Mouse (Mus musculus): ENCODE measurements around the gene Otos. TPM values are rescaled to one million over a fixed set of nuclear protein-coding genes. Genes with fewer than 3 reads are reported as not detected.

Gene Otos
- polyA plus RNA-seq, 1 experiment: not detected

DNA sequence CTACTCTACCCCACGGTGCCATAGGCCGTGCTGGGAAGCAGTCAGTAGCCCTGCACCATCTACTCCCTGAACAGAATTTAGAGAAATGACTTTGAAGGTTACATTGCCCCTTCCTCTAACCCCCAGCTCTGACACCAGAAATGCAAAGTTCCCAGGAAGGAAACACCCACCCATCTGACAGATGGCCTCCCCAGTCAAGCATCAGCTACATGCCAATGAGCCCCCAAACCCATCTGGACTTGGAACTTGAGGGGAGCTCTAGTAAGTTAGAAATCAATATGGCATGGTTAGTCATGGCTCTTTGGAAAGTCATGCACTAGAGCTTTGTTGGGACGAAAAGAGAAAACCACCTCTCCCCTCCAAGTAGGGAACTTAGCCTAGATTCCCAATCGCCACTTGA lies 9.9 kb downstream of the Otos start:
- H3K79me2 ChIP-seq (ENCODE audit: control insufficient read depth, insufficient read depth): peaks cover 38% of the 10 kb centered on the region
- no peaks in the 10 kb centered on the region for H3K27me3 ChIP-seq (ENCODE audit: control insufficient read depth, insufficient read depth, insufficient read length)
- H3ac ChIP-seq (ENCODE audit: control insufficient read depth, insufficient read length, low read depth): no peak overlapping the region
- no peak for TF ChIP-seq FOSL1 (IDR thresholded peaks at IDR 0.05; ENCODE audit: insufficient read depth, low read length, poor library complexity, severe bottlenecking)
- no peak for TF ChIP-seq MYOG (IDR thresholded peaks at IDR 0.05; ENCODE audit: control insufficient read depth, extremely low read depth, insufficient read length)
- H3K36me3 ChIP-seq (ENCODE audit: control insufficient read depth, insufficient read depth): peaks cover 18% of the 10 kb centered on the region
- H3K79me3 ChIP-seq (ENCODE audit: low read depth): peaks cover 16% of the 10 kb centered on the region
- H3K4me3 ChIP-seq (ENCODE audit: insufficient read depth, poor library complexity, severe bottlenecking): no peak overlapping the region

DNA sequence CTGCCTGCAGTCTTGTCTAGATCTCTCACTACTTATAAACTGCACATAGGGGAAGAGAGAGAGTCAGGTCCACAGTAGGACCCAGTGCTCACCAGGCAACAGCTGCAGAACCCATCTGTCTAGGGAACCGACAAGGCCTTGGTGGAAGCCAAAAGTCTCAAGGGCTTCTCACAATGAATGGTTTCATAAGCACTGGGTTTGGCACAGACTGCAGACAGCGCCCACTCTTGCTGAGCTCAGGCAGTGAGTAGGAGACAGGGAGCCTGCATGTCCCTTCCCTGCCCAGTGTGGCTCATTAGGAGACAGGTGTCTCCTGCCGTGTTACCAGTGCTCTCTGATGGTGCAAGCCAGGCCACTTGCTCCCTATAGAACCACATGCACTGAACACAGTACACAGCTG lies 10.5 kb downstream of the Otos start:
- H3K27me3 ChIP-seq (ENCODE audit: control insufficient read depth, insufficient read depth, insufficient read length): no peaks in the 10 kb centered on the region
- H3K4me3 ChIP-seq (ENCODE audit: insufficient read depth, poor library complexity, severe bottlenecking): no peak overlapping the region
- TF ChIP-seq FOSL1 (IDR thresholded peaks at IDR 0.05; ENCODE audit: insufficient read depth, low read length, poor library complexity, severe bottlenecking) (no peak), MYOG (IDR thresholded peaks at IDR 0.05; ENCODE audit: control insufficient read depth, extremely low read depth, insufficient read length) (no peak), CEBPB (IDR thresholded peaks at IDR 0.05; ENCODE audit: low read depth) (no peak), CTCF (IDR thresholded peaks at IDR 0.05; ENCODE audit: control insufficient read depth, insufficient read depth, insufficient read length) (no peak), USF1 (IDR thresholded peaks at IDR 0.05; ENCODE audit: low read depth) (no peak), MAX (IDR thresholded peaks at IDR 0.05) (no peak), MYOD1 (IDR thresholded peaks at IDR 0.05; ENCODE audit: control insufficient read depth, insufficient read length, low read depth) (no peak)
- peaks cover 16% of the 10 kb centered on the region for H3K79me3 ChIP-seq (ENCODE audit: low read depth)
- H3K36me3 ChIP-seq (ENCODE audit: control insufficient read depth, insufficient read depth): peaks cover 18% of the 10 kb centered on the region
- peaks cover 38% of the 10 kb centered on the region for H3K79me2 ChIP-seq (ENCODE audit: control insufficient read depth, insufficient read depth)
- no peak overlapping the region for H3ac ChIP-seq (ENCODE audit: control insufficient read depth, insufficient read length, low read depth)

DNA sequence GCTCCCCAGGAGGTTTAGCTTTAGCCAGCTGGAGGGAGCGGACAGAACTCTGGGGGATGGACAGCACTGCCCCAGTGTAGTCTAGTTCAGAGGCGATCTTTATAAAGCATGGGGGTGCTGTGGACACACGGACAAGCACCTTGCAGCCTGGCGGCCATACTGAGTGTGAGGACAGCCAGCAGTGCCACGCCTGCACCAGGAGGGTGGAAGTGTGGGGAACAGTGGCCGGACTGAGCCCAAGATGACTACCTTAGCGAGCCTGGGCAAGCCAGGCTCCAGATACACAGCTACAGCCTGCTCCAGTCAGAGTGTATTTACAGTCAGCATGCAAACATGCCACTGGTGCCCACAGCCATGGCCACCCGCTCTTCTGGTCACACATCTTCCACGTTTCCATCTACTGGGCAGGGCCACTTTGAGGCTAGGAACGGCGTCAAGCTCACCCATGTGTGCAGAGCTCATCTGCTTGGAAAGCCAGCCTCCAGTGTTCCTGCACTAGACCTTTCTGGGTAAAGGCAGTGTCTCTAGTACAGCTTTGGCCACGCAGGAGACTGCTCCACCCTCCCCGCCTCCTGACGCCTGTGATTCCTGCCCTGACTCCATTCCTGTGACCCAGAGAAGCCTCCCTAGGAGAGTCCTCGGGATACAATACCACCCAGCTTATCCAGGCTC lies 11.0 kb downstream of the Otos start:
- Histone ChIP-seq H3K79me3 (ENCODE audit: low read depth) (peaks cover 16% of the 10 kb centered on the region), H3K27me3 (ENCODE audit: control insufficient read depth, insufficient read depth, insufficient read length) (no peaks in the 10 kb centered on the region), H3K4me3 (ENCODE audit: insufficient read depth, poor library complexity, severe bottlenecking) (no peak overlapping the region), H3ac (ENCODE audit: control insufficient read depth, insufficient read length, low read depth) (no peak overlapping the region), H3K36me3 (ENCODE audit: control insufficient read depth, insufficient read depth) (peaks cover 18% of the 10 kb centered on the region), H3K79me2 (ENCODE audit: control insufficient read depth, insufficient read depth) (peaks cover 38% of the 10 kb centered on the region)
- TF ChIP-seq FOSL1 (IDR thresholded peaks at IDR 0.05; ENCODE audit: insufficient read depth, low read length, poor library complexity, severe bottlenecking) (no peak), MYOD1 (IDR thresholded peaks at IDR 0.05; ENCODE audit: control insufficient read depth, insufficient read length, low read depth) (no peak), MYOG (IDR thresholded peaks at IDR 0.05; ENCODE audit: control insufficient read depth, extremely low read depth, insufficient read length) (no peak), CTCF (IDR thresholded peaks at IDR 0.05; ENCODE audit: control insufficient read depth, insufficient read depth, insufficient read length) (no peak)

DNA sequence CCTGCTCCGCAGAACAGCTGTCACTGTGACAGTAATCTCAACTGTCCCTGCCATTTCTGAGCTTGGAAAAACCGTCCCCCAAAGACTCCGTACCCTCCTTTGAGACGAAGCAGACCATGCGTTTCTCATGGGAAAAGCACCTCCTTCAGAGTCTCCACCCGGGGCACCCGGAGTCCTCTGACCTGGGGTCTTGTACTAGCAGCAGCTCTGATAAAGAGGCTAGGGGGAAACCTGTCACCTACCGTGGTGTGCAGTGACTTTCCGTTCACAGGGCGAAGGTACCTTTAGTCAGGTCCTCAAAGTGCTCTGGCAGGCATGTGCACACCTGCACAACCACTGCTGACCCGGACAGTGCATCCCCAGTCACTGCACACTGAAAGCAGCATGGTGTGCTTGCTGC lies 12.0 kb downstream of the Otos start:
- Histone ChIP-seq H3ac (ENCODE audit: control insufficient read depth, insufficient read length, low read depth) (no peak overlapping the region), H3K79me3 (ENCODE audit: low read depth) (peaks cover 16% of the 10 kb centered on the region), H3K36me3 (ENCODE audit: control insufficient read depth, insufficient read depth) (peaks cover 18% of the 10 kb centered on the region), H3K27me3 (ENCODE audit: control insufficient read depth, insufficient read depth, insufficient read length) (no peaks in the 10 kb centered on the region), H3K79me2 (ENCODE audit: control insufficient read depth, insufficient read depth) (peaks cover 35% of the 10 kb centered on the region), H3K4me3 (ENCODE audit: insufficient read depth, poor library complexity, severe bottlenecking) (no peak overlapping the region)
- TF ChIP-seq MYOD1 (IDR thresholded peaks at IDR 0.05; ENCODE audit: control insufficient read depth, insufficient read length, low read depth) (no peak), MAX (IDR thresholded peaks at IDR 0.05) (no peak), FOSL1 (IDR thresholded peaks at IDR 0.05; ENCODE audit: insufficient read depth, low read length, poor library complexity, severe bottlenecking) (no peak), CTCF (IDR thresholded peaks at IDR 0.05; ENCODE audit: control insufficient read depth, insufficient read depth, insufficient read length) (no peak)

DNA sequence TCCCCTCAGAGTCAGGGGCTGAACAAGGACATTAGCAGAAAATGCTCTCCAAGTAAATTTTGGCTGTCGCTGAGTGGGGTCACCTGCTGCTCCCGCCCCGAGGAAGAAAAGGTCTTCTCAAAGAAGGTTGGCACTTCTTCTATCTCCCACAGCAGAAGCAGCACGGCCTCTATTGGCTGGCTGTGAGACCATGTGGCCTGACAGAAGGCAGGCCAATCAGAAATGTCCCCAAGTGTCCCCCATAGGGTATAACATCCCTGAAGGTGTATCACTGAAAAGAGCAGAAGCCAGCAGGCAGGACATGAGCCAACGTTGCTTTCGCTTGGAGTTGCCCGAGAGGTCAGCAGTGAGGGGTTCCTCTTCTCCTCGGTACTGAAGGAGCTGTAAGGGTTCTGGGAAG lies 12.6 kb downstream of the Otos start:
- Histone ChIP-seq H3K36me3 (ENCODE audit: control insufficient read depth, insufficient read depth) (peaks cover 18% of the 10 kb centered on the region), H3K27me3 (ENCODE audit: control insufficient read depth, insufficient read depth, insufficient read length) (no peaks in the 10 kb centered on the region), H3K4me3 (ENCODE audit: insufficient read depth, poor library complexity, severe bottlenecking) (no peak overlapping the region), H3K79me2 (ENCODE audit: control insufficient read depth, insufficient read depth) (peaks cover 29% of the 10 kb centered on the region), H3ac (ENCODE audit: control insufficient read depth, insufficient read length, low read depth) (no peak overlapping the region), H3K79me3 (ENCODE audit: low read depth) (peaks cover 10% of the 10 kb centered on the region)
- TF ChIP-seq FOSL1 (IDR thresholded peaks at IDR 0.05; ENCODE audit: insufficient read depth, low read length, poor library complexity, severe bottlenecking) (no peak), CEBPB (IDR thresholded peaks at IDR 0.05; ENCODE audit: low read depth) (no peak), MYOG (IDR thresholded peaks at IDR 0.05; ENCODE audit: control insufficient read depth, extremely low read depth, insufficient read length) (no peak), CTCF (IDR thresholded peaks at IDR 0.05; ENCODE audit: control insufficient read depth, insufficient read depth, insufficient read length) (no peak), MYOD1 (IDR thresholded peaks at IDR 0.05; ENCODE audit: control insufficient read depth, insufficient read length, low read depth) (no peak), MAX (IDR thresholded peaks at IDR 0.05) (no peak), USF1 (IDR thresholded peaks at IDR 0.05; ENCODE audit: low read depth) (no peak)

DNA sequence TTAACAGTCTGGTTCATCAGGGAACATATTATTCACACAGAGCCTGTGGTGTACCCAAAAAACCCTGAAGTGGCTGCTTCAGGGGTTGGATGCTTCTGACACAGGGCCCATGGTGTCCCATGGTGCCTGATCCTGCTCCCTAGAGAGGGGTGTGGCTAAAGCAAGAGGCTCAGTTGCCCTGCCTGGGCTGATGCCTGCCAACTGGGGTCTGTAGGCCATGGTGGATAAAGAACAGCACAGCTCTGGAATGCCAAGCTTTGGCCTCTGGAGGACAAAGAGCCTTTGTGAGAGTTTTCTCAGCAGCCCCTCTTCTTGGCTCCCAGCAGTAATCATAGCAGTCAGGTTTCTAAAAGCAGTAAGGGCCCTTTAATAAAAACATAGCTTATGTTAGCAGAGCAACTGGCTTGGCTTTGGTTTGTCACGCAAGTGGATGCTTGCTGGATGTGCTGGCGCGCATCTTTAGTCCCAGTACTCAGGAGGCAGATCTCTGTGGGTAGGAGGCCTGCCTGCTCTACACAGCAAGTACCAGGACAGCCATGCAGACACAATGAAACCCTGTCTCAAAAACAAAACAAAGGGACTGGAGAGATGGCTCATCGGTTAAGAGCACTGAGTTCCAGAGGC lies 13.6 kb downstream of the Otos start:
- no peak for TF ChIP-seq MYOG (IDR thresholded peaks at IDR 0.05; ENCODE audit: control insufficient read depth, extremely low read depth, insufficient read length)
- TF ChIP-seq CEBPB (IDR thresholded peaks at IDR 0.05; ENCODE audit: low read depth): no peak
- no peak for TF ChIP-seq USF1 (IDR thresholded peaks at IDR 0.05; ENCODE audit: low read depth)
- Histone ChIP-seq H3K36me3 (ENCODE audit: control insufficient read depth, insufficient read depth) (peaks cover 18% of the 10 kb centered on the region), H3ac (ENCODE audit: control insufficient read depth, insufficient read length, low read depth) (no peak overlapping the region), H3K4me3 (ENCODE audit: insufficient read depth, poor library complexity, severe bottlenecking) (no peak overlapping the region), H3K79me3 (ENCODE audit: low read depth) (peaks cover 2% of the 10 kb centered on the region), H3K79me2 (ENCODE audit: control insufficient read depth, insufficient read depth) (peaks cover 20% of the 10 kb centered on the region), H3K27me3 (ENCODE audit: control insufficient read depth, insufficient read depth, insufficient read length) (no peaks in the 10 kb centered on the region)
